Mouse (Mus musculus) erythroblast, embryonic 14.5 days (primary cell): ENCODE measurements around the gene Uap1.

Experiments used
- GATA1 ChIP-seq: IDR thresholded peaks from 2 replicates; pipeline ENCODE4 v1.6.1; 2012; ENCODE audit warnings: low read length, inconsistent platforms, mixed read lengths
- TAL1 ChIP-seq: IDR thresholded peaks from 3 replicates; pipeline ENCODE4 v1.6.1; 2012; ENCODE audit warnings: low read length, inconsistent platforms, mixed read lengths

DNA sequence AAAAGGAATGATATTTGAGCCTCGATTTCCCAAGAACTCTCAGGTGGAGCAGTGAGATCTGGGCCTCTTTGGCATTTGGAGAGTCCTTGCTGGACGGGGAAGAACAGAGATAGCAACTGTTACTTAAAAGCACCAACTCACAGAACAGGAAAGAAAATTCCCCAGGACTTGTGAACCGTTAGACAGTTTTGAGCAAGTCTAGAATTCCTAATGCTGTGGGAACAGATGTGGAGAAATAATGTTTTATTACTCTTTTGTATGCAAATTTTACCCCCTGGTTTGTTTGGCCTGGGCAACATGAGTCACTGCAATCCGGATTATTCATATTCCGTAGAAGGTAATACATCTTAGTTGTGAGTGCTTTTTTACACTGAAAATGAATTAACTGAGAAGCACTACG lies 61.1 kb downstream of the Uap1 start:
- TF ChIP-seq GATA1 (no peak), TAL1 (no peak)
